Mouse (Mus musculus): Measurements from ENCODE around the gene Pgam5.

DNA sequence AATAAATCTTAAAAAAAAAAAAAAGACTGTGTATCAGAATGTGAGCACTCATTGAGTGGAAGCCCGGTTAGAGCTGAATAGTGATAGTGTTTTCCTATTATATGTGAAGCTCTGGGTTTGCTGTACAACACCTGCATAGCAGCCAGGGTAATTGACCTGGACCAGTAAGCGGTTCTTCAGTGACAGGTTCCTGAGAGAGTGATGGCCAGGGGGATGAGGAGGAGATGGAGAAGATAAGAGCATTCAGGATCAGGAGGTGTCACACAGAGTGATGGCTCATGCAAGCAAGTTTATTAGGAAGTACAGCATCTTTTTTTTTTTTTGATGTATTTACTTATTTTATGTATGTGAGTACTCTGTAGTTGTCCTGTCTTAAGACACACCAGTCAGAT lies 17.4 kb upstream of the Pgam5 start:
- TF ChIP-seq CTCF (IDR thresholded peaks at IDR 0.05; ENCODE audit: borderline replicate concordance, insufficient read depth, low read length) (no peak), POLR2A (IDR thresholded peaks at IDR 0.05; ENCODE audit: low read depth, low read length) (no peak)
